Mouse (Mus musculus): ENCODE measurements around the gene Hmx3. TPM values are rescaled to one million over a fixed set of nuclear protein-coding genes. Genes with fewer than 3 reads are reported as not detected.
A peak's percentile ranks its signal among the peaks of the same experiment; 100 is the strongest.

Gene Hmx3
- polyA plus RNA-seq, 1 experiment = not detected

DNA sequence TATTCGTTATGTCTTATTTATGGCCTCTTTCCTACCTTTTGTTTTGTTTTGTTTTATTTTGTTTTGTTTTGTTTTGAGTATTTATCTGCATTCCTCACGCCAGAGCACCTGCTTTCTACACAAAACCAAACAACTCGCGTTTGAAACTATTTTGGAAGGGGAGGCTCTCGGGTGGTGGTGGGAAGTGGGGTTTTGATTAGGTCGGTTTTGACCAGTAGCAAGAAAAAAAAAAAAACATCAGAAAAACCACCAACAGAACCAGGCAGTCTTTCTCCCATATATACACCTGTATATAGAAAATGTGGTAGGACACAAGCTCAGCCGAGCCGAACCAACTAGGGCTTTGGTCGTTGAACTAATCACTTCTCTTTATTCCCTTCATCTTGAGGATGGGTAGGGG, 13.4 kb downstream of the Hmx3 start:
- H3K27me3 ChIP-seq (replicated peaks) = peaks cover 76% of the 10 kb centered on the region
- no peak for TF ChIP-seq FLI1 (IDR thresholded peaks at IDR 0.05; ENCODE audit: low read length)
- TF ChIP-seq GATA1 (IDR thresholded peaks at IDR 0.05; ENCODE audit: borderline replicate concordance, low read length) = no peak
- H3K36me3 ChIP-seq (replicated peaks; ENCODE audit: low read length) = no peaks in the 10 kb centered on the region
- no peaks in the 10 kb centered on the region for H3K9me3 ChIP-seq
- no peak overlapping the region for H3K4me3 ChIP-seq (replicated peaks)
- peaks cover 65% of the 10 kb centered on the region for H3K4me1 ChIP-seq

DNA sequence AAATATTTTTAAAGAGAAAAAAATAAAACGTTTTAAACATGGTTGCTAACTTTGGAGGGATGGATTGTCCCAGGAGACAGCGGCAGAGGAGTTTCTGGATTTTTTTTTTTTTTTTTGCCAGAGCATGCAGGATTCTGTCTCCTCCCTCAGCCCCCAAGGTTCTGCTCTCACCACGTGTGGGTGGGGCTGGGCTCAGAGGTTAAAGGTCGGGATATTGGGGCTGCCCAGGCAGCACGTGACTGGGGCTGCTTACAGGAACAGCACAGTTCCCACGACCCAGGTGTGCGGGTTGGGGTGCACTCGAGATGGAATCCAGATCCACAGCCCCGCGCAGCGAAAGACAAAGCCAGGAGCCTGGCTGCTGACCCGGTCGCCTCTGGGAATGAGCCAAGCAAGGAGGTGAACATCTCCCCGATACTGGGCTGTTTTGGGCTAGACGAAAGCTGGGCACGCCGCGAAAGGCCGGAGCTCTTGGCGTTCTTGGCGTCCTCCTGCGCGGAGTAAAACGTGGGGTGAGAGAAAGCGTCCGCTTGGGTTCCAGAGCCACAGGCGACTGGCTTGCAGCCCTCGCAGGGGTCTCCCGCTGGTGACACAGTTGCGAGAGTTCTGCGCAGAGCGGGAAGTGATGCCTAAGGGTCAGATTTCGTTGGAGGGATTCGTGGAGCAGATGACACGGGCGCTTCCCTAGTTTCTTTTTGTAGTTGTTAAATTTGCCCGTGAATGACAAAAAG, 14.0 kb downstream of the Hmx3 start:
- Histone ChIP-seq H3K36me3 (replicated peaks; ENCODE audit: low read length) (peaks cover under 1% of the 10 kb centered on the region), H3K4me1 (peaks cover 62% of the 10 kb centered on the region), H3K27me3 (replicated peaks) (peaks cover 70% of the 10 kb centered on the region), H3K4me3 (replicated peaks) (peak overlapping the region; percentile 78), H3K9me3 (no peaks in the 10 kb centered on the region)
- no peak for TF ChIP-seq GATA1 (IDR thresholded peaks at IDR 0.05; ENCODE audit: borderline replicate concordance, low read length)
- TF ChIP-seq FLI1 (IDR thresholded peaks at IDR 0.05; ENCODE audit: low read length) = no peak

- Histone ChIP-seq H3K4me1 (peaks cover 62% of the 10 kb centered on the region), H3K4me3 (replicated peaks) (no peak overlapping the region), H3K36me3 (replicated peaks; ENCODE audit: low read length) (peaks cover 11% of the 10 kb centered on the region), H3K27me3 (replicated peaks) (peaks cover 60% of the 10 kb centered on the region), H3K9me3 (no peaks in the 10 kb centered on the region)
- no peak for TF ChIP-seq FLI1 (IDR thresholded peaks at IDR 0.05; ENCODE audit: low read length)
- TF ChIP-seq GATA1 (IDR thresholded peaks at IDR 0.05; ENCODE audit: borderline replicate concordance, low read length) = no peak
Observed at GRCm38 (mm10) chr7:131557751-131558150, 15.1 kb downstream of the Hmx3 start.

DNA sequence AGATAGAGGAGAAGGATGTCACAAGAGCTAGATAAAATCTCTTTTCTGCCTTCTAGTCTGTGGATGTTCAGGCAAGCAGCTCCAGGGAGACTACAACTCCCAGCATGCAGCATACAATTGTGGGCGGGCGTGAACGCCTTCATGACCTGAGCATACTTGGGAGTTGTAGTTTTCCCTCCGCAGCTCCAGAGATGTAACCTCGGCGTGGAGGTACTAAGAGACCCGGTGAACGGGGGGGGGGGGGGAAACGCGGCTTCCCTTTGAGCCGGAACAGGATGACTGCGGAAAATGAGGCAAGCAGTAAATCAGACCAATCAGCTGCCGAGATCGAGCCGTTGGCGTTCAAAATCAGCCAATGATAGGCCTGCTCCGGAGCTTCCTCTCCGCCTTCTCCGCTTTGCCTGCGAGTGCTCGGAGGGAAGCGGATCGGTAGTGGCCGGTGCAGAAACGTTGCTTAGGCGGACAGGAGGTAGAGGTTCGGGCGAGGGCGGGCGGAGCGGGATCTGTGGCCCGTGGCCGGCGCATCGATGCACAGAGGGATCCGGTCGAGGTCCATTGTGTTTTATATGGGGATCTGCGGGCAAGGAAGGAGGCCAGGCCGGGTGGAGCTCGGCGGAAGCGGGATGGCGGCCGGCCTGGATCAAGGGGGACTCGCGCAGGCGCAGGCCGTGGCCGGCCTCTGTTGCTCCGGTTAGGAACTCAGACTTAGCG, 17.5 kb downstream of the Hmx3 start, which contains the start of gene Bub3:
Bub3 (plus strand) TSS at position 237 of the 711 bp plus-strand sequence.
- Histone ChIP-seq H3K27me3 (replicated peaks) (peaks cover 36% of the 10 kb centered on the region), H3K36me3 (replicated peaks; ENCODE audit: low read length) (peaks cover 34% of the 10 kb centered on the region), H3K4me1 (peaks cover 47% of the 10 kb centered on the region), H3K9me3 (no peaks in the 10 kb centered on the region), H3K4me3 (replicated peaks) (peak within 1 kb of the TSS; percentile 99)
- no peak for TF ChIP-seq FLI1 (IDR thresholded peaks at IDR 0.05; ENCODE audit: low read length)
- TF ChIP-seq GATA1 (IDR thresholded peaks at IDR 0.05; ENCODE audit: borderline replicate concordance, low read length) = no peak

DNA sequence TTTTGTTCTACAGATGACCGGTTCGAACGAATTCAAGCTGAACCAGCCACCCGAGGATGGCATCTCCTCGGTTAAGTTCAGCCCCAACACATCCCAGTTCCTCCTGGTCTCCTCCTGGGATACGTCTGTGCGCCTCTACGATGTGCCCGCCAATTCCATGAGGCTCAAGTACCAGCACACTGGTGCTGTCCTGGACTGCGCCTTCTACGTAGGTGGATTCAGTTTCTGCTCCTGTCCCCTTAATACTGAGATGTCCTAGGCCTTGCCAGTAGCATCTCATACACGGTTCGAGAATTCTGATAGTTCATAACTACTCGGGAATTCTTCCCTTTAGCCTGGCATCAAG, 18.0 kb downstream of the Hmx3 start:
- H3K27me3 ChIP-seq (replicated peaks) = peaks cover 31% of the 10 kb centered on the region
- H3K4me3 ChIP-seq (replicated peaks) = peak overlapping the region; percentile 99
- H3K36me3 ChIP-seq (replicated peaks; ENCODE audit: low read length) = peaks cover 40% of the 10 kb centered on the region
- H3K4me1 ChIP-seq = peaks cover 42% of the 10 kb centered on the region
- TF ChIP-seq FLI1 (IDR thresholded peaks at IDR 0.05; ENCODE audit: low read length) = no peak
- TF ChIP-seq GATA1 (IDR thresholded peaks at IDR 0.05; ENCODE audit: borderline replicate concordance, low read length) = no peak
- H3K9me3 ChIP-seq = no peaks in the 10 kb centered on the region

DNA sequence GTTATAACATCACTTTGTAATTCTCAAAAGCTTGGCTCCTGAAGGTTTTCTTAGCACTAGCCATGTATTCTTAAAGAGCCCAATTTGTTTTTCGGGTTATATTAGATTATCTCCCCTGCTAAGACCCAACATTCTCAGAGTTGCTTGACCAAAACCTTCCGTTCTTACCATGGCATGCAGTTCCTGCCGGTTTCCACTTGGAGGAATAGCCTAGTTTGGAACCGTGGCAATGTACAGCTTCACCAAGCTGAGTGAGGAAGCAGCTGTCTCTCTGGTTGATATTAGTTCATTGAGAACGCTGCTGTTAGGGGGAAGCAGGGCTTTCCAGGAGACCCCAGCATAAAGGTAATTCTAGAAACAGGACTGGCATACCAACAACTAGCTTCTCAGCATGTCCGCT, 32.6 kb downstream of the Hmx3 start:
- Histone ChIP-seq H3K4me1 (no peaks in the 10 kb centered on the region), H3K4me3 (replicated peaks) (no peak overlapping the region), H3K27me3 (replicated peaks) (no peaks in the 10 kb centered on the region), H3K36me3 (replicated peaks; ENCODE audit: low read length) (peaks cover 59% of the 10 kb centered on the region), H3K9me3 (no peaks in the 10 kb centered on the region)
- TF ChIP-seq GATA1 (IDR thresholded peaks at IDR 0.05; ENCODE audit: borderline replicate concordance, low read length) (no peak), FLI1 (IDR thresholded peaks at IDR 0.05; ENCODE audit: low read length) (no peak)

DNA sequence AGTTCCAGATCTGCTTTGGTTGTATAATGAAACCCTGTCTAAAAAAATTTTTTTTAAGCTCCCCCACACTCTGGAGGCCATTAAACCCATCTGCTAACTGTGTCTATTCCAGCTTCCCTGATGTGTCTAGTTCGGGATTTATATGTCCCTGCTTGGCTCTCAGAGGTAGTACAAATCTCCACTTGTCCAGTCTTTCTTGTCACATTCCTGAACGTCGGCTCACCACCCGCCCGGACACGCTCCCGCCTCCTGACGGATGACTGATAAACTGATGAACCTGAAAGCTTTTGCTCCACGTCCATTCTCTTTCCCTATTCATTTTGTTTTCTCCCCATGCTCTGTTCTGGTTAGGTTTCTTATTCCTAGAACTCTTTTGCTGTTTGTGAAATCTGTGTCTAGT, 39.5 kb downstream of the Hmx3 start:
- Histone ChIP-seq H3K4me3 (replicated peaks) (no peak overlapping the region), H3K4me1 (peaks cover 3% of the 10 kb centered on the region; the same call in 1 of the 2 replicates), H3K27me3 (replicated peaks) (peaks cover 7% of the 10 kb centered on the region), H3K36me3 (replicated peaks; ENCODE audit: low read length) (no peaks in the 10 kb centered on the region), H3K9me3 (no peaks in the 10 kb centered on the region)
- no peak for TF ChIP-seq GATA1 (IDR thresholded peaks at IDR 0.05; ENCODE audit: borderline replicate concordance, low read length)
- no peak for TF ChIP-seq FLI1 (IDR thresholded peaks at IDR 0.05; ENCODE audit: low read length)

GRCm38 (mm10) chr7:131585551-131585950, 42.9 kb downstream of the Hmx3 start:
- Histone ChIP-seq H3K4me1 (peaks cover 3% of the 10 kb centered on the region; the same call in 1 of the 2 replicates), H3K27me3 (replicated peaks) (peaks cover 13% of the 10 kb centered on the region), H3K4me3 (replicated peaks) (no peak overlapping the region), H3K9me3 (no peaks in the 10 kb centered on the region), H3K36me3 (replicated peaks; ENCODE audit: low read length) (no peaks in the 10 kb centered on the region)
- TF ChIP-seq FLI1 (IDR thresholded peaks at IDR 0.05; ENCODE audit: low read length) = no peak
- TF ChIP-seq GATA1 (IDR thresholded peaks at IDR 0.05; ENCODE audit: borderline replicate concordance, low read length) = no peak

Other genes with a start within 250 kb of the Hmx3 start
- gene Cuzd1, start 220.6 kb upstream of the Hmx3 start, polyA plus RNA-seq (2012; ENCODE audit: insufficient read depth, low replicate concordance) = not detected in 2 replicates
- not detected in 2 replicates for gene Fam24b, start 213.4 kb upstream of the Hmx3 start, polyA plus RNA-seq (2012; ENCODE audit: insufficient read depth, low replicate concordance)
- gene Fam24a, start 209.0 kb upstream of the Hmx3 start, polyA plus RNA-seq (2012; ENCODE audit: insufficient read depth, low replicate concordance) = not detected in 2 replicates
- 3.2 and 15.5 TPM in 2 replicates for gene 2310057M21Rik, start 180.1 kb upstream of the Hmx3 start, polyA plus RNA-seq (2012; ENCODE audit: insufficient read depth, low replicate concordance)
- gene Pstk, start 171.7 kb upstream of the Hmx3 start, polyA plus RNA-seq (2012; ENCODE audit: insufficient read depth, low replicate concordance) = 30.3 and 33.6 TPM in 2 replicates
- 3.4 and 3.7 TPM in 2 replicates for gene Ikzf5, start 132.3 kb upstream of the Hmx3 start, polyA plus RNA-seq (2012; ENCODE audit: insufficient read depth, low replicate concordance)
- 0.76 TPM in 1 of 2 replicates, not detected in the other for gene Acadsb, start 132.3 kb upstream of the Hmx3 start, polyA plus RNA-seq (2012; ENCODE audit: insufficient read depth, low replicate concordance)
- 0.19 TPM in 1 of 2 replicates, not detected in the other for gene Hmx2, start 5.9 kb downstream of the Hmx3 start, polyA plus RNA-seq (2012; ENCODE audit: insufficient read depth, low replicate concordance)
- gene Bub3, start 17.4 kb downstream of the Hmx3 start, polyA plus RNA-seq (2012; ENCODE audit: insufficient read depth, low replicate concordance) = 3.4 and 51.6 TPM in 2 replicates